ENCODE assay signal across 15 mouse cellular contexts in genomic region chr12:83328491-83328890, GRCm38 (mm10).
A peak's percentile ranks its signal among the peaks of the same experiment; 100 is the strongest.
DNase-seq lines count a peak whose midpoint lies in the region; ATAC-seq and TF ChIP-seq lines count a peak whose summit lies in the region.
"Had no signal": no experiment of that assay in that cellular context is flagged by ENCODE, and none has a peak within 500 bp of the region (broad histone marks: within the 10 kb centered on the region; RNA-seq: fewer than 3 reads in every experiment).

No protein-coding gene starts in this region.

- H3K27me3 ChIP-seq in forebrain, embryonic 13.5 days, result no peaks in the 10 kb centered on the region
- no peaks in the 10 kb centered on the region for H3K27me3 ChIP-seq in forebrain, embryonic 11.5 days (ENCODE audit: control insufficient read depth, insufficient read depth, low read length)
- H3K27me3 ChIP-seq in heart, embryonic 16.5 days (ENCODE audit: control insufficient read depth, insufficient read depth, low read length), result no peaks in the 10 kb centered on the region
- no peaks in the 10 kb centered on the region for H3K27me3 ChIP-seq in midbrain, embryonic 16.5 days (ENCODE audit: control insufficient read depth, insufficient read depth, low read depth, low read length)
- no peaks in the 10 kb centered on the region for H3K27me3 ChIP-seq in midbrain, embryonic 14.5 days (ENCODE audit: control insufficient read depth, insufficient read depth, low read length)
- no peaks in the 10 kb centered on the region for H3K27me3 ChIP-seq in stomach, postnatal 0 days (ENCODE audit: control insufficient read depth, insufficient read depth, low read length)
- H3K27me3 ChIP-seq: hindbrain, embryonic 15.5 days; limb, embryonic 15.5 days had no signal

- H3K4me2 ChIP-seq in forebrain, embryonic 13.5 days, result no peak overlapping the region
- H3K4me2 ChIP-seq in forebrain, embryonic 11.5 days (ENCODE audit: low read depth, low read length, severe bottlenecking), result no peak overlapping the region
- no peak overlapping the region for H3K4me2 ChIP-seq in heart, embryonic 16.5 days (ENCODE audit: low read depth, low read length)
- no peak overlapping the region for H3K4me2 ChIP-seq in midbrain, embryonic 16.5 days (ENCODE audit: low read length)
- no peak overlapping the region for H3K4me2 ChIP-seq in midbrain, embryonic 14.5 days (ENCODE audit: low read length)
- no peak overlapping the region for H3K4me2 ChIP-seq in stomach, postnatal 0 days (replicated peaks; ENCODE audit: low read depth)
- H3K4me2 ChIP-seq: hindbrain, embryonic 15.5 days; limb, embryonic 15.5 days had no signal

- H3K9ac ChIP-seq in forebrain, embryonic 13.5 days, result no peak overlapping the region
- H3K9ac ChIP-seq in forebrain, embryonic 11.5 days (ENCODE audit: low read length), result no peak overlapping the region
- no peak overlapping the region for H3K9ac ChIP-seq in heart, embryonic 16.5 days (ENCODE audit: low read length)
- no peak overlapping the region for H3K9ac ChIP-seq in midbrain, embryonic 16.5 days (ENCODE audit: low read depth, low read length)
- no peak overlapping the region for H3K9ac ChIP-seq in midbrain, embryonic 14.5 days (replicated peaks; ENCODE audit: low read length)
- no peak overlapping the region for H3K9ac ChIP-seq in stomach, postnatal 0 days (ENCODE audit: low read length)
- H3K9ac ChIP-seq: hindbrain, embryonic 15.5 days; limb, embryonic 15.5 days had no signal

- TF ChIP-seq EP300 in stomach, postnatal 0 days (optimal IDR thresholded peaks at IDR 0.05), result no peak

- H3K9me3 ChIP-seq in forebrain, embryonic 13.5 days (replicated peaks), result no peaks in the 10 kb centered on the region
- H3K9me3 ChIP-seq in forebrain, embryonic 11.5 days (ENCODE audit: control insufficient read depth, low read length), result no peaks in the 10 kb centered on the region
- H3K9me3 ChIP-seq in heart, embryonic 16.5 days (replicated peaks; ENCODE audit: control insufficient read depth, low read length), result no peaks in the 10 kb centered on the region
- H3K9me3 ChIP-seq in midbrain, embryonic 16.5 days (replicated peaks; ENCODE audit: control insufficient read depth, low read length, poor library complexity, severe bottlenecking), result no peaks in the 10 kb centered on the region
- no peaks in the 10 kb centered on the region for H3K9me3 ChIP-seq in midbrain, embryonic 14.5 days (ENCODE audit: control insufficient read depth, low read length)
- H3K9me3 ChIP-seq in stomach, postnatal 0 days (ENCODE audit: control insufficient read depth, low read length), result no peaks in the 10 kb centered on the region
- H3K9me3 ChIP-seq: hindbrain, embryonic 15.5 days; limb, embryonic 15.5 days had no signal

- H3K4me1 ChIP-seq in forebrain, embryonic 13.5 days, result peaks cover 16% of the 10 kb centered on the region
- no peaks in the 10 kb centered on the region for H3K4me1 ChIP-seq in forebrain, embryonic 11.5 days (replicated peaks; ENCODE audit: control insufficient read depth, insufficient read depth, low read length)
- H3K4me1 ChIP-seq in heart, embryonic 16.5 days (ENCODE audit: control insufficient read depth, insufficient read depth, low read length), result peaks cover 32% of the 10 kb centered on the region
- H3K4me1 ChIP-seq in midbrain, embryonic 16.5 days (ENCODE audit: control insufficient read depth, insufficient read depth, low read length), result peaks cover 9% of the 10 kb centered on the region
- 0 out of 2 replicates have a peak, but pooled peaks cover 3% of the 10 kb centered on the region for H3K4me1 ChIP-seq in midbrain, embryonic 14.5 days (ENCODE audit: control insufficient read depth, insufficient read depth, low read length)
- no peaks in the 10 kb centered on the region for H3K4me1 ChIP-seq in stomach, postnatal 0 days (replicated peaks; ENCODE audit: control insufficient read depth, insufficient read depth)

- ATAC-seq in forebrain, embryonic 13.5 days, result 0 out of 2 replicates have a peak, but pooled peaks have one; percentile 13
- ATAC-seq in forebrain, embryonic 11.5 days (replicated peaks; ENCODE audit: low FRiP score), result no peak
- no peak for ATAC-seq in heart, embryonic 16.5 days (replicated peaks; ENCODE audit: extremely low read depth, insufficient read depth, low FRiP score)
- ATAC-seq in midbrain, embryonic 16.5 days, result peak; percentile 48; the same call in 1 of the 2 replicates
- no peak for ATAC-seq in midbrain, embryonic 14.5 days (ENCODE audit: low FRiP score, low TSS enrichment)
- ATAC-seq in stomach, postnatal 0 days (ENCODE audit: low FRiP score, low TSS enrichment), result 0 out of 2 replicates have a peak, but pooled peaks have one; percentile 14

- no peaks in the 10 kb centered on the region for H3K36me3 ChIP-seq in forebrain, embryonic 13.5 days (ENCODE audit: poor library complexity, severe bottlenecking)
- H3K36me3 ChIP-seq in forebrain, embryonic 11.5 days (ENCODE audit: control insufficient read depth, insufficient read depth, low read length), result no peaks in the 10 kb centered on the region
- H3K36me3 ChIP-seq in heart, embryonic 16.5 days (ENCODE audit: control insufficient read depth, insufficient read depth), result no peaks in the 10 kb centered on the region
- peaks cover 2% of the 10 kb centered on the region; the same call in 1 of the 2 replicates for H3K36me3 ChIP-seq in midbrain, embryonic 16.5 days (ENCODE audit: control insufficient read depth, insufficient read depth, low read length)
- H3K36me3 ChIP-seq in midbrain, embryonic 14.5 days (ENCODE audit: control insufficient read depth, insufficient read depth, low read length), result no peaks in the 10 kb centered on the region
- no peaks in the 10 kb centered on the region for H3K36me3 ChIP-seq in stomach, postnatal 0 days (ENCODE audit: control insufficient read depth, insufficient read depth, low read length)
- H3K36me3 ChIP-seq: hindbrain, embryonic 15.5 days; limb, embryonic 15.5 days had no signal

- no peak overlapping the region for H3K4me3 ChIP-seq in forebrain, embryonic 13.5 days
- H3K4me3 ChIP-seq in forebrain, embryonic 11.5 days (ENCODE audit: low read depth, low read length), result no peak overlapping the region
- no peak overlapping the region for H3K4me3 ChIP-seq in heart, embryonic 16.5 days (ENCODE audit: low read length)
- H3K4me3 ChIP-seq in midbrain, embryonic 16.5 days (ENCODE audit: low read depth, low read length), result no peak overlapping the region
- no peak overlapping the region for H3K4me3 ChIP-seq in midbrain, embryonic 14.5 days (replicated peaks; ENCODE audit: low read depth, low read length)
- H3K4me3 ChIP-seq in stomach, postnatal 0 days (ENCODE audit: low read depth, low read length), result no peak overlapping the region
- H3K4me3 ChIP-seq: hindbrain, embryonic 15.5 days; limb, embryonic 15.5 days had no signal

- intact Hi-C loops in heart, postnatal 25 days (cut with DNase I), result no loop called here

- no peak overlapping the region for H3K27ac ChIP-seq in forebrain, embryonic 13.5 days
- H3K27ac ChIP-seq in forebrain, embryonic 11.5 days (ENCODE audit: low read depth, low read length), result no peak overlapping the region
- peak overlapping the region; percentile 46 for H3K27ac ChIP-seq in heart, embryonic 16.5 days (ENCODE audit: low read length)
- H3K27ac ChIP-seq in midbrain, embryonic 16.5 days (ENCODE audit: low read length), result no peak overlapping the region
- no peak overlapping the region for H3K27ac ChIP-seq in midbrain, embryonic 14.5 days (replicated peaks; ENCODE audit: low read depth, low read length)
- no peak overlapping the region for H3K27ac ChIP-seq in stomach, postnatal 0 days (replicated peaks)
- H3K27ac ChIP-seq: hindbrain, embryonic 15.5 days; limb, embryonic 15.5 days had no signal

- no peak for TF ChIP-seq CTCF in stomach, postnatal 0 days (IDR thresholded peaks at IDR 0.05; ENCODE audit: low read depth)

- DNase-seq in forebrain, embryonic 11.5 days (ENCODE audit: low spot score), result no peak
- DNase-seq in heart, postnatal 25 days (ENCODE audit: low spot score), result no peak
- DNase-seq in midbrain, embryonic 14.5 days, result no peak
- no peak for DNase-seq in stomach, postnatal 0 days (ENCODE audit: low spot score)
- no peak for DNase-seq in right cerebral cortex, postnatal 14 days
- DNase-seq: B cell, adult 2 months; gastrocnemius, postnatal 25 days; kidney, adult 11 months; kidney, postnatal 25 days; layer of hippocampus, adult 9-11 months had no signal

- 61% methylated on average over 4 of the region's 4 CpGs for WGBS in forebrain, embryonic 13.5 days
- 72% methylated on average over 4 of the region's 4 CpGs for WGBS in forebrain, embryonic 11.5 days
- WGBS in heart, embryonic 16.5 days, result 41% methylated on average over 4 of the region's 4 CpGs
- WGBS in midbrain, embryonic 16.5 days, result 50% methylated on average over 4 of the region's 4 CpGs
- 58% methylated on average over 4 of the region's 4 CpGs for WGBS in midbrain, embryonic 14.5 days
- WGBS in stomach, postnatal 0 days, result 55% methylated on average over 4 of the region's 4 CpGs

Comparison
In these comparisons a context has a peak if more than half of its experiments do, and no peak if none do; other contexts are left out.
1. ATAC-seq: peak in forebrain, embryonic 13.5 days (single experiment), midbrain, embryonic 16.5 days (single experiment) and stomach, postnatal 0 days (single experiment); none in forebrain, embryonic 11.5 days (single experiment), heart, embryonic 16.5 days (single experiment) and midbrain, embryonic 14.5 days (single experiment).